Mouse (Mus musculus): ENCODE measurements around the gene Trim65. TPM values are rescaled to one million over a fixed set of nuclear protein-coding genes. Genes with fewer than 3 reads are reported as not detected.
"Not testable (repeated sequence)": the region's sequence is repeated elsewhere in the genome, so short reads cannot be mapped to it uniquely, and the experiment has no call there.

Trim65 gene
- polyA plus RNA-seq, 1 experiment from 2014 or later = 1.8 TPM

GRCm38 (mm10) chr11:116132366-116133333 lies 1.7 kb upstream of the Trim65 start:
- Histone ChIP-seq H3K27me3 (ENCODE audit: insufficient read depth, poor library complexity, severe bottlenecking) (peaks cover 15% of the 10 kb centered on the region), H3K4me3 (no peak overlapping the region), H3K36me3 (peaks cover 58% of the 10 kb centered on the region), H3K4me1 (replicated peaks) (peaks cover 55% of the 10 kb centered on the region), H3K9me3 (no peaks in the 10 kb centered on the region), H3K27ac (no peak overlapping the region)
- WGBS = 85% methylated on average over 16 of the region's 16 CpGs
- no peak for DNase-seq (ENCODE audit: low spot score)

- Histone ChIP-seq H3K4me3 (peak overlapping the region; percentile 68), H3K4me1 (replicated peaks) (peaks cover 56% of the 10 kb centered on the region), H3K9me3 (no peaks in the 10 kb centered on the region), H3K27ac (peak overlapping the region; percentile 91), H3K36me3 (peaks cover 53% of the 10 kb centered on the region), H3K27me3 (ENCODE audit: insufficient read depth, poor library complexity, severe bottlenecking) (peaks cover 15% of the 10 kb centered on the region)
- no peak for DNase-seq (ENCODE audit: low spot score)
- 85% methylated on average over 15 of the region's 15 CpGs for WGBS
These were observed 632 bp upstream of the Trim65 start for GRCm38 (mm10) chr11:116131349-116132170.

- H3K36me3 ChIP-seq = peaks cover 51% of the 10 kb centered on the region
- peaks cover 54% of the 10 kb centered on the region for H3K4me1 ChIP-seq (replicated peaks)
- WGBS = 42% methylated on average over 8 of the region's 8 CpGs
- DNase-seq (ENCODE audit: low spot score) = no peak
- peak overlapping the region; percentile 68 for H3K4me3 ChIP-seq
- peaks cover 15% of the 10 kb centered on the region for H3K27me3 ChIP-seq (ENCODE audit: insufficient read depth, poor library complexity, severe bottlenecking)
- H3K27ac ChIP-seq = peak overlapping the region; percentile 91
- H3K9me3 ChIP-seq = no peaks in the 10 kb centered on the region
These were observed 888 bp downstream of the Trim65 start for GRCm38 (mm10) chr11:116129993-116130487.

- no peak for DNase-seq (ENCODE audit: low spot score)
- Histone ChIP-seq H3K27ac (peak overlapping the region; percentile 91), H3K4me1 (replicated peaks) (peaks cover 54% of the 10 kb centered on the region), H3K4me3 (0 out of 2 replicates have a peak overlapping the region, but pooled peaks have one; percentile 68), H3K36me3 (peaks cover 43% of the 10 kb centered on the region), H3K9me3 (no peaks in the 10 kb centered on the region), H3K27me3 (ENCODE audit: insufficient read depth, poor library complexity, severe bottlenecking) (peaks cover 15% of the 10 kb centered on the region)
- 77% methylated on average over 9 of the region's 9 CpGs for WGBS
These were observed 1.7 kb downstream of the Trim65 start for GRCm38 (mm10) chr11:116129091-116129790.

- Histone ChIP-seq H3K27me3 (ENCODE audit: insufficient read depth, poor library complexity, severe bottlenecking) (peaks cover 15% of the 10 kb centered on the region), H3K4me1 (replicated peaks) (peaks cover 54% of the 10 kb centered on the region), H3K9me3 (no peaks in the 10 kb centered on the region), H3K4me3 (peak overlapping the region; percentile 25; the same call in 1 of the 2 replicates), H3K27ac (peak overlapping the region; percentile 77), H3K36me3 (peaks cover 30% of the 10 kb centered on the region)
- 75% methylated on average over 9 of the region's 9 CpGs for WGBS
- peak; percentile 27 for DNase-seq (ENCODE audit: low spot score)
These were observed 2.9 kb downstream of the Trim65 start for GRCm38 (mm10) chr11:116127986-116128385.

GRCm38 (mm10) chr11:116127156-116127980 lies 3.6 kb downstream of the Trim65 start, which contains the start of gene Trim47:
Gene Trim47, minus strand, starts transcription at chr11:116127210.
- peaks cover 24% of the 10 kb centered on the region for H3K36me3 ChIP-seq
- WGBS = 23% methylated on average over 23 of the region's 23 CpGs
- peak; percentile 69 for DNase-seq (ENCODE audit: low spot score)
- peak within 1 kb of the TSS; percentile 77 for H3K27ac ChIP-seq
- H3K4me3 ChIP-seq = peak within 1 kb of the TSS; percentile 25
- H3K4me1 ChIP-seq (replicated peaks) = peaks cover 52% of the 10 kb centered on the region
- peaks cover 15% of the 10 kb centered on the region for H3K27me3 ChIP-seq (ENCODE audit: insufficient read depth, poor library complexity, severe bottlenecking)
- no peaks in the 10 kb centered on the region for H3K9me3 ChIP-seq

GRCm38 (mm10) chr11:116126261-116126660 lies 4.7 kb downstream of the Trim65 start:
- H3K27ac ChIP-seq = no peak overlapping the region
- no peak for DNase-seq (ENCODE audit: low spot score)
- H3K9me3 ChIP-seq = no peaks in the 10 kb centered on the region
- peaks cover 13% of the 10 kb centered on the region for H3K36me3 ChIP-seq
- H3K27me3 ChIP-seq (ENCODE audit: insufficient read depth, poor library complexity, severe bottlenecking) = peaks cover 11% of the 10 kb centered on the region
- 96% methylated on average over 15 of the region's 15 CpGs for WGBS
- H3K4me3 ChIP-seq = no peak overlapping the region
- H3K4me1 ChIP-seq (replicated peaks) = peaks cover 43% of the 10 kb centered on the region

GRCm38 (mm10) chr11:116121731-116122245 lies 9.1 kb downstream of the Trim65 start:
- not testable (repeated sequence) for H3K27ac ChIP-seq; H3K4me3 ChIP-seq; H3K9me3 ChIP-seq; DNase-seq (ENCODE audit: low spot score); H3K27me3 ChIP-seq (ENCODE audit: insufficient read depth, poor library complexity, severe bottlenecking)
- Histone ChIP-seq H3K36me3 (peaks cover 12% of the 10 kb centered on the region), H3K4me1 (replicated peaks) (peaks cover 20% of the 10 kb centered on the region)
- WGBS = 91% methylated on average over 8 of the region's 8 CpGs

GRCm38 (mm10) chr11:116117819-116118218 lies 13.1 kb downstream of the Trim65 start:
- Histone ChIP-seq H3K27me3 (ENCODE audit: insufficient read depth, poor library complexity, severe bottlenecking) (no peaks in the 10 kb centered on the region; the same call in 1 of the 2 replicates), H3K27ac (no peak overlapping the region), H3K4me3 (no peak overlapping the region), H3K4me1 (replicated peaks) (peaks cover 19% of the 10 kb centered on the region), H3K36me3 (no peaks in the 10 kb centered on the region), H3K9me3 (no peaks in the 10 kb centered on the region)
- no peak for DNase-seq (ENCODE audit: low spot score)

- Histone ChIP-seq H3K9me3 (no peaks in the 10 kb centered on the region), H3K27ac (peak overlapping the region; percentile 35; the same call in 1 of the 2 replicates), H3K27me3 (ENCODE audit: insufficient read depth, poor library complexity, severe bottlenecking) (peaks cover 1% of the 10 kb centered on the region), H3K4me3 (no peak overlapping the region), H3K36me3 (no peaks in the 10 kb centered on the region), H3K4me1 (replicated peaks) (peaks cover 19% of the 10 kb centered on the region)
- no peak for DNase-seq (ENCODE audit: low spot score)
- 66% methylated on average over 12 of the region's 12 CpGs for whole genome bisulfite sequencing
These were observed 13.7 kb downstream of the Trim65 start for GRCm38 (mm10) chr11:116117241-116117640.

GRCm38 (mm10) chr11:116111611-116112203 lies 19.2 kb downstream of the Trim65 start:
- no peak overlapping the region for H3K27ac ChIP-seq
- H3K4me1 ChIP-seq (replicated peaks) = peaks cover 36% of the 10 kb centered on the region
- no peaks in the 10 kb centered on the region for H3K9me3 ChIP-seq
- DNase-seq (ENCODE audit: low spot score) = no peak
- no peak overlapping the region for H3K4me3 ChIP-seq
- no peaks in the 10 kb centered on the region for H3K36me3 ChIP-seq
- H3K27me3 ChIP-seq (ENCODE audit: insufficient read depth, poor library complexity, severe bottlenecking) = peaks cover 56% of the 10 kb centered on the region
- WGBS = 85% methylated on average over 19 of the region's 19 CpGs

Measured in hindbrain, embryonic 10.5 days (tissue).